Mouse (Mus musculus) ovary, postnatal 36 days (tissue): ENCODE results near the gene Ndrg2.
"Not testable (repeated sequence)": the region's sequence is repeated elsewhere in the genome, so short reads cannot be mapped to it uniquely, and the experiment has no call there.

ENCODE experiments used
- DNase-seq: peaks from one replicate; pipeline ENCODE4 v3.0.0; 2022; ENCODE audit warnings: low spot score, mixed read lengths

The Ndrg2 gene

DNA sequence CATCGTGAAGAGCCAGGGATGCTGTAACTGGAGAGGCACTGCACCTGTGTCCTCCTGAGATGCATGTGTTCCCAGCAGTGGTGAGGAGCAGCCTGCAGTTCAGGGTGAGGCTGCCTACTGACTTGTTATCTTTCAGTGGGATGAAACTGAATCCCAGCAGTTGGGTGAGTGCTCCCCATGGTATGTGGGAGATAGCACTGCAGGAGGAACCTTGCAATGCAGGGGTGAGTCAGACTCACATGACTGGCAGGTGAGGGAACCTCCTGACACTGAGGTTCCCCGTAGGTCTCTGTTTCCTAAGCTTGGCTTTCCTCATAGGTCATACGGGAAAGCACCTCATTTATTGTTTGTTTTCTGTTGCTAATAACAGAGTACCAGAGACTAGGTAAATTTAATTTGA, 36.4 kb downstream of the Ndrg2 start:
- DNase-seq, result no peak

DNA sequence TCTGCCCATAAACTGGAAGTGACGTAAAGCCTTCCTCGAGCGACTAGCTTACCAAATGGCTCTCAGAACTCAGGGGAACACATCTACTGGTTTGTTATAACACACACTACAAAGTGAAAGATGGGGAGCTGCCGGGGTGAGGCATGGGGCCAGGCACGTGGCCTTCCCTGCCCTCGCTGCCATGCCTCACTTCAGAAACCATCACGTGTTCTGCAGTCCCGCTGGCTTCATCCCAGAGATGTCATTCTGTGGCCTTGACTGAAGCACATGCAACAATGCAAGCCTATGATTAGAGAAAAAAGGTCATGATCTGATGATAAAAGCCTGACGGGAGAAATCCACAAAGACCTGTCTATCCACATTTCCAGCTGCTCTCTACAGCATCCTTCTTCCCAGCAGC, 42.2 kb downstream of the Ndrg2 start:
- peak; percentile 15 for DNase-seq

DNA sequence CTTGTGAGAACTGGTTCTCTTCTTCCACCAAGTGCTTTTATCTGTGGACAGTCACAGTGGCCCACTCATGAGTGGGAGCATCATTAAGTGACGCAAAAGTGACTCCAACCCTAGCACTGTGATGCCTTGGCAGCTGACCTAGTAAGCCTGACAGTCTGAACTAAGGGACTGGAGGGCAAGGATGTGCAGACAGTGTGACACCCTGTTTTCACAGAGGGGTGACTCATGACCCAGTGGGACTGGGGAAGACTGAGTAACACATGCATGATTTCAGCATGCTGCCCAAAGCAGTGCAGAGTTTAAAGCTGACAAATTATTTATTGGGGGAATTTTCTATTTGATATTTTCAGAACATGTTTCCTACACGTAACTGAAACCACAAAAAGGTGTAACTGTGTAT, 43.2 kb downstream of the Ndrg2 start:
- no peak for DNase-seq

DNA sequence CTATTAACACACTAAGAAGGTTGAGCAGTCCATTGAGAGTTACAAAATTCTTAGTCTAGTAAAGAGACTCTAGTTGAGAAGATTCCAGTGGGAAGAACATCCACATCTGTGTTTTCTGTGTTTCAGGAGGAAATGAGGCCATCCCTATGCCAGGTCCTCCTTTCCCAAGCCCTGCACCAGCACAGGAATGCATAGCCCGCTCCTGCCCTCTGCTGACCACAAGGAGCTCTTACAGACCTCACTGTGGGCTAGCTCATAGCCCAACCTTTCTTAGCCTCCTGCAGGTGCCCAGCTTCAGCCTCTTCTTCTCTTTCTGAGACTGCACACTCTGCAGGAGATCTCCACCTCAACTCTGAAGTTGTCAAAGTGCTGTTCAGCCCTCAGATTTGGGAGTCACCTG, 50.4 kb downstream of the Ndrg2 start:
- peak; percentile 16 for DNase-seq

DNA sequence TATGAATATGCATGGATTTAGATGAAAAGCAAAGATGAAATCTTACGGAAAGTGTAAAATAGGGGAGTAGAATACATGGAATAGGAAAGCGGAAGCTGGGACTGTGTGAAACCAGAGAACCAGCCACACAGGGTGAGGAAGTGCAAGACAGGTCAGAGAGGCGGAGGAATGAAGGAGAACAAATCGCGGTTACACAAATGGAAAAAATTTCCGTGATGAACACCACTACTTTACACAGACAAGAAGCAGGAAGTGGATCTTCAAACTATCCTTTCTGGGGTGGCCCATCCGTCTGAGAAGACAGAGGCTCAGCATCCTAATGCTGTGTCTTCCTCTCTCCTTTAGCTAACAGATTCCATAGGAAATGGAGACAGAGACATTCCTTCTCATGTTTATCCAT, 58.7 kb downstream of the Ndrg2 start:
- not testable (repeated sequence) for DNase-seq
